Mouse (Mus musculus) left cerebral cortex, postnatal 36 days (tissue): ENCODE measurements around the gene Tubg2. TPM values are rescaled to one million over a fixed set of nuclear protein-coding genes. Genes with fewer than 3 reads are reported as not detected.
"Not testable (repeated sequence)": the region's sequence is repeated elsewhere in the genome, so short reads cannot be mapped to it uniquely, and the experiment has no call there.

Experiments
- DNase-seq, 2 experiments: peaks; one replicate each; pipeline ENCODE4 v3.0.0; 2021 to 2022; ENCODE audit warnings: low spot score in 2 of 2, mixed read lengths in 1 of 2
- intact Hi-C: fragments of 180-260 bp; cut with DNase I; formaldehyde crosslinking; loops from one replicate; pipeline ENCODE4 v1.15.1; 2025
- total RNA-seq, 2 experiments: library from RNA; stranded (reverse); gene quantifications; 2 replicates each; pipeline ENCODE4 v1.2.3; 2021

Tubg2 gene
- 10 to 100 TPM; 49.7 to 62.4 TPM for total RNA-seq

DNA sequence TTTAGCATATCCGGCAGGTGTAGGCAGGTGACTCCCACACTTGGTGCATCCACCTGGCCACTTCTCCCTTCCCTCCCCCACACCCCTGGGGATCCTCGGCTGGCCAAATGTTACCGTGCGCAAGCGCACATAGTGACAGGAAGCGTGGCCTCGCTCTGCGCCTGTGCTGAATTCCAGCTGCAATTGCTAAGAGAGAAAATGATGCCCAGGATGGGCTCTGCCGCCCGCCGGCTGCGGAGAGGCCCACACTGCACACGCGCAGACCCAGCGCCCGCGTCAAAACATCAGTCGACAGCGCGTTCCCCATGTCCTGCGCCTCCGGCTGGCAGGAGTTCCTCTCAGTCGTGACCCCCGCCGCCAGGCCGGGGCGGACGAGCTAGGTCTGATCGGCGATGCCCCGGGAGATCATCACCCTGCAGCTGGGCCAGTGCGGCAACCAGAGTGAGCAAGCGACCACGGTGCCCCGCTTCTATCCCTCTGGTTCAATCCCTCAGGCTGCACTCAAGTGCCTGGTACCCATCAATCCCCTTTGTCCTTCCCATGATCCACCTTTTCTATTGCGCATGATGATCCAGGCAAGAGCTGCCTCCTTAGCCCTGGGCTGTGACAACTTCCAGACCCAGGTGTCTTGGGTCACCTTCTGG is at the start of gene Tubg2:
Gene Tubg2, plus strand, starts transcription at position 180 of the 644 bp plus-strand sequence.
- peak; percentile 87 for DNase-seq
- intact Hi-C loops: no loop called here

DNA sequence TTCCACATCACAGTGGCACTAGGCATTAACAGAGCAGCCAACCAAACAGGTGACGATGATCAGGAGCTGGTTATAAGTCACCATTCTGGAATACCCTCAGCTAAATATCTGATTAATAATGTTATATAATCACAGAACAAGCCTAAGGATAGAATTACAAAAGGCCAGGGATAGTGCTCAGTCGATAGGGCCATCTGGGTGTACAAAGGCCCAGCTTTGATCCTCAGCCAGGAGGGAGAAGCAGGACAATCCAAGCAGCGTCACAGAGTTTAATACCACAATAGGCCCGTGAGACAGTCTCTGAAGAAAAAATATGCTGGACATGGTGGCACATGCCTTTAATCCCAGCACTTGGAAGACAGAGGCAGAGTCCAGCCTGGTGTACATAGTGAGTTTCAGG is 46.4 kb upstream of the Tubg2 start:
- DNase-seq: no peak
- intact Hi-C loops: no loop called here

DNA sequence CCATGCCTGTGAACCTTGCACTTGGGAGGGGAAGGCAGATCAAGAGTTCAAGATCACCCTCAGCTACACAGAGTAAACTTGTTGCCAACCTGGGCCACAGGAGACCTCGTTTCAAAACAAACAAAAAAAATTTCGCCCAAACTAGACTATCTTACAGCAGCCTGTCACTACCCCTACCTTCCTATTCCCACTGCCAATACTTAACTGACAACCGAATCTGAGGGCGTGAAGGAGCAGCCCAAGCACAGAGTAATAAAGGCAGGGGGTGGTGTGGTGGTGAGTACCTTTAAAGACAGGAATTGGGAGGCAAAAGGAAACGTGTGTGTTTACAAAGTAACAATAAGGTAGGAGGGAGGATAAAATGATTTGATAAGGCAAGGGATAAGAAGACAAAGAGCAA is 45.0 kb upstream of the Tubg2 start:
- DNase-seq: no peak
- intact Hi-C loops: no loop called here

DNA sequence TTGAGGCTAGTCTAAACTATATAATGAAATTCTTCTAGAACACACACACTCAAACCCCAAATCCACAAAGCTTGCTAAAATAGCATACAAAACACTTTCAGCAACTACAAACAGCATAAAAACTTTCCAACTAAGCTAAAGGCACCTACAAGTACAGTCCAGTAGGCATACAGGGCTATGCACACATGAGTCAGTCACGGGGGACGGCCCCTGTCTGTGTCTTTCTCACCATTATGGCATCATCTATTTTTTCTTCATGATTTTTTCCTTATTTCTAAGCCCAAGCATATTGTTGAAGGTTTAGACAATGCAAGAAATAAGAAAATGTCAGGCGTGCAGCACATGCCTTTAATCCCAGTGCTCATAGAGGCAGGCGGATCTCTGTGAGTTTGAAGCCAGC is 44.5 kb upstream of the Tubg2 start:
- DNase-seq: no peak
- intact Hi-C loops: no loop called here

DNA sequence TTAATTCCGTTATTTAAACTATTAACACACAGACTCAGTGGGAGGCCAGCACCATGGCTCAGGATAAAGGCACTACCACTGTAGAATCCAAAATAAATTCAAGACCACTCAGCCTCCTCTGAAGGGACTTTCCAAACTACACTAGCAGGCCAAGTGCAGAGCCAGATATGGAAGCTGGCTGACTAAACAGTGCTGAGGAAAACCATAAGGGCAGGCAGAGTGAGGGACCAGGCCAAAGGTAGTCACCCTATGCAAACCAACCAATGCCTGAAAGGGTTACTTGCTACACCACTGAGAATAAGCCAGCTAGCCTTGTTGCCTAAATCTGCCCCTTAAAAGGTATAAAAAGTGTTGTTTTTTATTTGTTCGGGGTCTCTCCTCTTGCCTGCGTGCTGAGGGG is 43.5 kb upstream of the Tubg2 start:
- no peak for DNase-seq
- intact Hi-C loops: no loop called here

DNA sequence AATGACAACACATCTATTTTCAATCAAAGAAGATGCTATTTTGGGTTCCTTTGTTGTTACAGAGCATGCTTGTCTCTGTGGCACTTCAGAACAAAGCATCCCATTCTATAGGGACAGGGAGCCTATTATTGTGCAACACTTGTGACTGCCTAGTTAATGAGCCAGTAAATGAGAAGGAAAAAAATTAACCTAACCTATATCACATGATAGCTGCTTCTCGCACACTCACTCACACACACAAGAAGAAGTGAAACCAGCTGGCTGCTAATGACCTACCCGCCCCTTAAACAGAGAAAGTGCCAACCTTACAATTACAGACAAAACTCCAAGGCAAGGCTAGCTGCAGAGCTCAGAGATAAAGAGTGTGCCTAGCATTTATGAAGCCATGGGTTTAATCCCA is 40.1 kb upstream of the Tubg2 start:
- intact Hi-C loops: no loop called here

DNA sequence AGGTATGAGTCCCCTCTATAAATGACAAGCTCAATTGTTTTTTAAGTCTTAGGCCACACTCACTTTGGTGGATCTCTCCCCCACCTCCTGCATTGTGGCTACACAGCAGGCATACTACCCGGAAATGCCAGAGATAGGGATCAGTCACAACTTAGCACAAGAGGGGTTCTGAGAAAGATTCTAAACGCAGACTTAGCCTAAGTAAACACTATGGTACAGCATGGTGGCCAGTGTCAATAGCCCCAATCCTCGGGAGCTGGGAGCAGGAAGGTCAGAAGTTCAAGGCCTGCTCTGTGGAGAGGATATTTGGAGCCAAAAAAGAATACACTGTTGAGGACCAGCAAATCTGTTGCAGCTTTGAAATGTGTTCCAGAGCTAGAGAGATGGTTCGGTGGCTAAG is 37.6 kb upstream of the Tubg2 start:
- intact Hi-C loops: loop anchor here (2.0 kb wide), 1 partner anchor 53 kb away; the partner anchor contains the start of genes Cntnap1 and Plekhh3
- DNase-seq: no peak

More for the DNA sequence above, 40.1 kb upstream of the Tubg2 start:
- no peak for DNase-seq

DNA sequence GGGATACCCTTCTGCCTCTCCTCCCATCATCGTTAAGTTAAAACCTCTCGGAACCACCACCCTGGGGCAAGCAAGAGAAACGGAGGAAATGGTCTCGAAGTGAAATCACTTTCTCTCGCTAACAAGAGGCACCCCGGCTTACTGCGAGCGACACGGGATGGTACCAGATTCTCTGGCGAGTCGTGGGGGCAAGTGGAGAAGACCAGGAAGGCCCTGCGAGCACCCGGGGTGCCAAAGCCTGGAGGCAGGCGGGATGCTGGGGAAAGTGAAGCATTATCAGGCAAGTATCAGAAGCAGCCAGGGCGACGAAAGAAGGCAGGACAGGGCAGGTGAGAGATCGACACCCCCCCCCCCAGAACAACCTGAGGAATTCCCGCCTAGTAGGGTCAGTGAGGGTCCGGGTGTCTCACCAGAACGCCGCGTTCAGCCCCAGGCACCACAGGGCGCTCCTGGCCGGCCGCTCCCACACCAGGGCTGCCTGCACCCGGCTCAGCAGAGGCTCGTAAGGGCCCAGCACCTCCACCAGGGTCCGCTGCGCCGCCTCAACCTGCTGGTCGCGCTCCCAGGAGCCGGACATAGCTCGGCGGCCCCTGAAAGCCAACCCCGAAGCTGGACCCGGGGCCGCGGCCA is 36.5 kb upstream of the Tubg2 start:
- intact Hi-C loops: loop anchor here (2.0 kb wide), 1 partner anchor 52 kb away; the partner anchor contains the start of genes Cntnap1 and Plekhh3

DNA sequence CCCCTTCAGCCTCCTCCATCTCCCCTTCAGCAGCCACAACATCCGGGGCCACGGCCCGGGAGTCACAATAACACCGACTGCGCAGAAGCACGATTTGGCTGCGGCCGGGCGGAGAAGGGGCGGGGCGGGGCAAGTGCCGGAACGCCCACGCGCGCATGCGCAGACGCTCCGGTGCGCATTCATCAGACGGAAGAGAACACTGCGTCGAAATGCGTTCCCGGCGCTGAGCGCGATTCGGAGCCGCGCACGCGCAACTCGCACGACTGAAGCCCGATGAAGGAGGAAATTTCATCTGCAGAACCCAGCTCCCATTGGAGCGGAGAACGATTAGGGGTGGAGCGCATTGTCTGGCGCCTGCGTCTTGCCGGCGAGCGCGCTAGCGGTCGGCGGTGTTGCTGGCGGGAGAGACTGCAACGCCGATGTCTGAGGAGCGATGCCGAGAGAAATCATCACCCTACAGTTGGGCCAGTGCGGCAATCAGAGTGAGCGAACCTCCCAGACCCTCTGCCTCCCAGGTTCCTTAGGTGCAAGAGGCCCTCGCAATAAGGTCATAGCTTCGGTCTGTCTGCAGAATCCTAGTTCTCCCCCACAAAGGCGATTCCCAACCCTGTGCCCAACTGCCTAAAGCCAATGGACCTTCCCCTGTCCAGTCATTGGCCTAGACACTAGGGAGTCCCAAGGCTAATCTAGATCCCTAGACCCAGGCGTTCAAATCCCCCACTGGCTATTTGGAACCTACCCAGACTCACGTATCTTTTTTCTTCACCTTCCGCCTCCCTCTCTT is 35.8 kb upstream of the Tubg2 start, which contains the start of the genes Retreg3 and Tubg1:
Gene Retreg3, minus strand, starts transcription at position 133 of the 784 bp plus-strand sequence.
Gene Tubg1, plus strand, starts transcription at position 178 of the 784 bp plus-strand sequence.
- intact Hi-C loops: loop anchor here (2.0 kb wide), 1 partner anchor 51 kb away; the partner anchor contains the start of genes Cntnap1 and Plekhh3
- peak; percentile 99 to 100 for DNase-seq

More for the DNA sequence above, 36.5 kb upstream of the Tubg2 start:
- no peak for DNase-seq

DNA sequence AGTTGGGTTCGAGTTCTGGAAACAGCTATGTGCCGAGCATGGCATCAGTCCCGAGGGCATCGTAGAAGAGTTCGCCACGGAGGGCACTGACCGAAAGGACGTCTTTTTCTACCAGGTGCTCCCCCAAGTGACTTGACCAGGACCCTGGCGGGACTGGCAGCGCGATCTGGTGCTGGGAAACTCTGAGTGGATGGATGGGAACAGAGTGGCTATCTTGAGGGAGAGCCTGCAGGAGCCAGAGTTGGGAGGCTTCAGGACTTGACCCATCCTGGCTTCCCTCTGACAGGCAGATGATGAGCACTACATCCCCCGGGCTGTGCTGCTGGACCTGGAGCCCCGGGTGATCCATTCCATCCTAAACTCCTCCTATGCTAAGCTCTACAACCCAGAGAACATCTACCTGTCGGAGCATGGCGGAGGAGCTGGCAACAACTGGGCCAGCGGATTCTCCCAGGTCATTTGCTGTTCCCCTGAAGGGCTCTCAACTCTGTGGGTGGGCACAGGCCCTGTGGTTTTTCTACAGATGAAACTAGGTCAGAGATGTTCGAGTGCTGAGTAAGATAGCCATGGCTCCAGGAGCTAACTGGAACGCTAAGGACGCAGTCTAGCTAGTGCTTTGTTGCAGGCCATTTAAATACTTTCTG is 35.0 kb upstream of the Tubg2 start:
- intact Hi-C loops: no loop called here

DNA sequence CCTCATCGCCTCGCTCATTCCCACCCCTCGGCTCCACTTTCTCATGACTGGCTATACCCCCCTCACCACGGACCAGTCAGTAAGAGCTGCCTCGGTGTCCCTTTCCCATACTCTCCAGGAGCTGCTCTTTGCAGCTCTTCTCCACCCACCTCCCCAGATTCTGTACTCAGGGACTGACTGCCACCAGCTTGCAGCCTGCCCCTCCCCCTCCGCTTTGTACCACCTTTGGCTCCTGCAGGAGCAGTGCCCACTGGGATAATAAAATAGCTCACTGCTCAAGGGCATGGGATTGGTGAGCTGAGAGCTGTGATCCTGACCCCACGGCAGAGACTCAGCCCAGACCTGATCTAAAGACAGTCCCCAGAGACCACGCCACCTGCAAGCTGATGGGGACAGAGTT is 31.2 kb upstream of the Tubg2 start:
- DNase-seq: not testable (repeated sequence)

More for the DNA sequence above, 35.0 kb upstream of the Tubg2 start:
- DNase-seq: no peak

DNA sequence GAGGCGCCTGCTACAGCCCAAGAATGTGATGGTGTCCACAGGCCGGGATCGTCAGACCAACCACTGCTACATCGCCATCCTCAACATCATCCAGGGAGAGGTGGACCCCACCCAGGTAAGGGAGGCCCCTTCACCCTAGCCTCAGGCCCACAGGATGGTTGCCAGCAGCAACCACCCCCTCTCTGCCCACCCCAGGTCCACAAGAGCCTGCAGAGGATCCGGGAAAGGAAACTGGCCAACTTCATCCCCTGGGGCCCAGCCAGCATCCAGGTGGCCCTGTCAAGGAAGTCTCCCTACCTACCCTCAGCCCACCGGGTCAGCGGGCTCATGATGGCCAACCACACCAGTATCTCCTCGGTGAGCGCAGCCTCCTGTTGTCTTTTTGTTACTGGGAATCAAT is 30.7 kb upstream of the Tubg2 start:
- intact Hi-C loops, DNase-seq: not testable (repeated sequence)

More for the DNA sequence above, 31.2 kb upstream of the Tubg2 start:
- intact Hi-C loops: not testable (repeated sequence)

DNA sequence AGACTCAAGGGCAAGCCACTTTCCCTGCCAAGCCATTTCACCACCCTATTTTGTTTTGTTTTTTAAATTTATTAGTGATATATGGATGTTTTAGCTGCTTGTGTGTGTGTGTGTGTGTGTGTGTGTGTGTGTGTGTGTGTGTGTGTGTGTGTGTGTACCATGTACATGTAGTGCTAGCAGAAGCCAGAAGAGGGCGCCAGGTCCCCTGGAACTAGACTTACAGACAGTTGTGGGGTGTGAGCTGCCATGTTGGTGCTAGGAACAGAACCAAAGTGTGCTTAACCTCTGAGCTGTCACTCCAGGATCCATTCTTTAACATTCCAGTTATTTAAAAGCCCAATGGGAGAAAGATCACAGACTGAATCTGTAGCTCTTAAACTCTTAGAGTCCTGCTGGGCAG is 28.6 kb upstream of the Tubg2 start:
- intact Hi-C loops: no loop called here
- no peak for DNase-seq

DNA sequence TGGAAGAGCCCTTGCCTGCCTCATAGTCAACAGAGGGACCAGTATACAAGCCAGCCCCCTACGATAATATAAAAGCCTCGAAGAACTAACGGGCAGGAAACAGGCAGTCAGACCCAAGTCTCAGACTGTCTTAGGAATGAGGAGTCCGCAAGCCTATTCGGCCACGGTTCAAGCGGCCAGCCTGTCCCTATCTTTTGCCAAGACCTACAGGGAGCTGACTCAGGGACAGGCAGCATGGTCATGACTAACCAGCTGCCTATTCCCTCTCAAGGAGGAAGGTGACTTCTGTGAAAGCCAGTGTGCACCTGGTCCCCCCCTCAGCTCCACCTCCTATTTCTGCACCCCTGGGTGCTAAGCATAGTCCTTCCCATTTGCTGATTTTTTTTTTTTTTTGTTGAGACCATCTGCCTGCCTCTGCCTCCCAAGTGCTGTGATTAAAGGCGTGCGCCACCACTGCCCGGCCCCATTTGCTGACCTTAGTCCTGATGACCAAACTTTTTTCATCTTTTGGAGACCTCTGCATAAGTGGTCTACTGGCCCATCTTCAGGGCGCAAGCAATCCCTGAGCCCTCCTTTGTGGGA is 26.6 kb upstream of the Tubg2 start:
- intact Hi-C loops: no loop called here
- no peak for DNase-seq

DNA sequence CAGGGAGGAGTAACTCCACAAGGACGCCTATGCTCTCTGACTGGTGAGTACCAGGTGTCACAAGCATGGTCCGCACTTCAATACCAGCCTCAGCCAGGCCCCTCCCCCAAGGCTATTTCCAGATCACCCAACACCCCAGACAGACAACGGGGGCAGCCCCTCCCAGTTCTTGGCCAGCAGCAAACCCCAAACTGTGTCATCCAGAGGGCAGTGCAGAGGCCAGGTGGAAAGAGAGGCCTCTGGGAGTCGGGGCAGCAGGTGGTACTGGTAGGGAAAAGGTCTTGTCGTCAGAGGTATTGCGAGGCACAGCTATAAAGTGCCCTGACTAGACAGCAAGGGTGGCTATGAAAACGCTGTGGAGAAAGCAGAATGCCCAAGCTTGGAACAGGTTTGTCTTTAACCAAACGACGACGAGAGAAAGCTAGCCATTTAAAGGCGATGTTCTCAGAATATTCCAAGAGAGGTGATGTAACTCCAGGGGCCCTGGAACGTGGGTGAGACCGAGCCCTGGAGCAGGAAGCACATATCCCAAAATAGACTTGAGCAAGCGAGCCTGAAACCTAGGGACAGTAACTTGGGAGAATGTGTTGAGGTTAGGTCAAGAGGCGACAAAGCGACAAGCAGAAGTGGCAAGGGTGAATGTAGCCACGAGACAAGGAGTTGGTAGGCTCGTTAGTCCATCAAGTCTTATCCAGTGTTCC is 25.5 kb upstream of the Tubg2 start:
- intact Hi-C loops: no loop called here
- DNase-seq: no peak

DNA sequence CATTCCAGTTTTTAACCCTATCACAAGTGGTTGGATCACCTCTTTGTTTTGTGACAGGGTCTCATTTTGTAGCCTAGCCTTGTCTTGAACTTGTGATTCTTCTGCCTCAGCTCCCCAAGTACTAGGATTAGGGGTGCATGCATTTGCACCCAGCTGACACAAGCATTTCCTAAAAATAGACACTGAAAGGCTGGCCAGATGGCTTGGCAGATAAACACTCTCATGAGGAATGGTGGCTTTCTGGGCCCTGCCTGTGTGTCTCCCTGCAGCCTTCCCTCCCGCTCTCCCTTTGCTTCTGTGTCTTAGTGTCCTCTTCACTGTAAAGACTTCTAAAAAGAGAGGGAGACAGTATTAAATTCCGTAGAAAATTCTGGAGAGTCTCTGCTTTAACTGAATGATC is 24.5 kb upstream of the Tubg2 start:
- DNase-seq: no peak
- intact Hi-C loops: no loop called here

DNA sequence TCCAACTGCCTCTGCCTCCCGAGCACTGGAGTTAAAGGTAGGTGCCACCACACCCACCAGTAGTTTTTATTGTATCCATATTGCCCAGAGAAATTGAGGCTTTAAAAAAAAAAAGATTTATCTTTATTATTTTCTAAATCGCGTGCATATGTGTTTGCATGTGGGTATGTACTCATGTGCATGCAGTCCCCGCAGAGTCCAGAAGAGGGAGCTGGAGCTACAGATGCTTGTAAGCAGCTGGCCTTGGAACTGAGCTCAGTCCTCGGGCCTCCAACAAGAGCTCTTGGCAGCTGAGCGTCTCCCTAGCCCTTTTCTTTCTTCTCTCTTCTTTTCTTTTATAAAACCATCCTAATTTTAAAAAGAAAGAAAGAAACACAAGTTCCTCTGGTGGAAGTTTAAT is 24.0 kb upstream of the Tubg2 start:
- no peak for DNase-seq
- intact Hi-C loops: no loop called here

DNA sequence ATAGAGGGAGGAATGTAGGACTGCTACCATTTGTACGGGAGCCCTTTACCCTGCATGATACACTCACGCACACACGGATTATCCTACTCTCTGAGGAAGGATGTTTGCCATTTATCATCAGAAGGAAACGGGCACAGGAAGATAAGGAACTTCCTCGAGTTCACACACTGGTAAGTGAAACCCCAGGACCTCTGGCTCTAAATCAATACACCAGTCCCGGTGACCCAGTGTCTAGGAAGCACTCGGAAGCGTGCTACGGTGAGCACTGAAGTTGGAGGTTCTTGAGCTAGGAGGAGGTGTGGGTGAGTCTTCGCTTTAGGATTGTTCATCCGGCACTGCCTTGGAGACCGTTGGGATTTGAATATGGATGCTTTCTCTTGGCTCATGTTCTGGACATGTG is 22.7 kb upstream of the Tubg2 start:
- no peak for DNase-seq
- intact Hi-C loops: no loop called here
